Mouse (Mus musculus) stomach, embryonic 15.5 days (tissue): Measurements from ENCODE around the gene Nosip. TPM values are rescaled to one million over a fixed set of nuclear protein-coding genes. Genes with fewer than 3 reads are reported as not detected.

Source experiments
- ATAC-seq: fragments of 200-750 bp; cut with Nextera tagmentation; 2 replicates; pipeline ENCODE4 v1.8.0; 2017; ENCODE audit warnings: low read depth, moderate number of reproducible peaks, moderate TSS enrichment; ENCODE audit not compliant: insufficient read depth, low FRiP score
- H3K27ac ChIP-seq: fragments of 300-500 bp; sonication (generic); 2 replicates; pipeline ENCODE4 v1.5.1; 2015; ENCODE audit warnings: mild to moderate bottlenecking, inconsistent platforms
- H3K27me3 ChIP-seq: fragments of 300-500 bp; sonication (generic); replicated peaks from 2 replicates; pipeline ENCODE4 v1.6.1; 2015; ENCODE audit warnings: inconsistent platforms
- H3K36me3 ChIP-seq: fragments of 300-500 bp; sonication (generic); 2 replicates; pipeline ENCODE4 v1.6.1; 2015; ENCODE audit warnings: inconsistent platforms
- H3K4me1 ChIP-seq: fragments of 300-500 bp; sonication (generic); 2 replicates; pipeline ENCODE4 v1.6.1; 2015; ENCODE audit warnings: inconsistent platforms
- H3K4me2 ChIP-seq: fragments of 300-500 bp; sonication (generic); 2 replicates; pipeline ENCODE4 v1.6.1; 2015; ENCODE audit warnings: mild to moderate bottlenecking, inconsistent platforms
- H3K4me3 ChIP-seq: fragments of 300-500 bp; sonication (generic); replicated peaks from 2 replicates; pipeline ENCODE4 v1.5.1; 2015; ENCODE audit warnings: inconsistent platforms
- H3K9ac ChIP-seq: fragments of 300-500 bp; sonication (generic); 2 replicates; pipeline ENCODE4 v1.6.1; 2015; ENCODE audit warnings: inconsistent platforms
- H3K9me3 ChIP-seq: fragments of 300-500 bp; sonication (generic); 2 replicates; pipeline ENCODE4 v1.6.1; 2016; ENCODE audit warnings: inconsistent platforms
- WGBS: fragments of 180-500 bp; shearing (Covaris S2); methylation state at CpG from one replicate; pipeline ENCODE4 v1.1.7; 2015; 5-methylcytosine and 5-hydroxymethylcytosine counted together
- polyA plus RNA-seq: library from polyadenylated mRNA; unstranded; fragments of >200 nt; fragmentation: Nextera tagmentation; extraction: Ambion mirVana; gene quantifications from 2 replicates; pipeline ENCODE4 v1.2.1, GENCODE M21; 2015

Gene Nosip
- polyA plus RNA-seq, 1 experiment from 2014 or later, result 52.8 TPM

GRCm38 (mm10) chr7:45052181-45052861 lies 9.9 kb upstream of the Nosip start:
- H3K9me3 ChIP-seq, result no peaks in the 10 kb centered on the region
- no peaks in the 10 kb centered on the region for H3K27me3 ChIP-seq
- peak overlapping the region; percentile 100 for H3K27ac ChIP-seq
- ATAC-seq, result no peak
- peak overlapping the region; percentile 70 for H3K9ac ChIP-seq
- H3K4me3 ChIP-seq, result peak overlapping the region; percentile 82
- peaks cover 30% of the 10 kb centered on the region for H3K36me3 ChIP-seq
- peaks cover 17% of the 10 kb centered on the region for H3K4me1 ChIP-seq
- under 1% methylated on average over 38 of the region's 38 CpGs for WGBS
- peak overlapping the region; percentile 94 for H3K4me2 ChIP-seq

GRCm38 (mm10) chr7:45052862-45053116 lies 9.4 kb upstream of the Nosip start, which contains the start of gene Prr12:
Prr12 (minus strand) TSS chr7:45052881.
- Histone ChIP-seq H3K9me3 (no peaks in the 10 kb centered on the region), H3K4me1 (peaks cover 17% of the 10 kb centered on the region), H3K27ac (peak within 1 kb of the TSS; percentile 100), H3K27me3 (no peaks in the 10 kb centered on the region), H3K4me3 (peak within 1 kb of the TSS; percentile 82), H3K4me2 (peak within 1 kb of the TSS; percentile 94), H3K9ac (peak within 1 kb of the TSS; percentile 70), H3K36me3 (peaks cover 26% of the 10 kb centered on the region)
- no peak for ATAC-seq
- 0% methylated on average over 10 of the region's 18 CpGs for WGBS

GRCm38 (mm10) chr7:45053117-45053930 lies 8.9 kb upstream of the Nosip start:
- Histone ChIP-seq H3K9ac (peak overlapping the region; percentile 70), H3K4me1 (peaks cover 17% of the 10 kb centered on the region), H3K4me2 (peak overlapping the region; percentile 94), H3K4me3 (peak overlapping the region; percentile 82), H3K27ac (peak overlapping the region; percentile 100), H3K27me3 (no peaks in the 10 kb centered on the region), H3K9me3 (no peaks in the 10 kb centered on the region), H3K36me3 (peaks cover 20% of the 10 kb centered on the region)
- WGBS, result 1% methylated on average over 23 of the region's 59 CpGs
- ATAC-seq, result peak; percentile 27

- H3K27ac ChIP-seq, result peak overlapping the region; percentile 100
- H3K9me3 ChIP-seq, result no peaks in the 10 kb centered on the region
- under 1% methylated on average over 33 of the region's 33 CpGs for WGBS
- H3K4me3 ChIP-seq, result peak overlapping the region; percentile 82
- H3K4me1 ChIP-seq, result peaks cover 17% of the 10 kb centered on the region
- peak; percentile 94 for ATAC-seq
- peak overlapping the region; percentile 52; the same call in 1 of the 2 replicates for H3K9ac ChIP-seq
- no peaks in the 10 kb centered on the region for H3K27me3 ChIP-seq
- H3K4me2 ChIP-seq, result peak overlapping the region; percentile 94
- H3K36me3 ChIP-seq, result peaks cover 13% of the 10 kb centered on the region
These were observed 8.2 kb upstream of the Nosip start for GRCm38 (mm10) chr7:45053931-45054510.

GRCm38 (mm10) chr7:45056329-45056971 lies 5.8 kb upstream of the Nosip start:
- WGBS, result 65% methylated on average over 14 of the region's 14 CpGs
- H3K4me2 ChIP-seq, result no peak overlapping the region
- peaks cover 12% of the 10 kb centered on the region for H3K4me1 ChIP-seq
- H3K27ac ChIP-seq, result no peak overlapping the region
- no peaks in the 10 kb centered on the region for H3K9me3 ChIP-seq
- no peaks in the 10 kb centered on the region for H3K36me3 ChIP-seq
- H3K9ac ChIP-seq, result no peak overlapping the region
- H3K4me3 ChIP-seq, result no peak overlapping the region
- H3K27me3 ChIP-seq, result no peaks in the 10 kb centered on the region
- no peak for ATAC-seq

- no peak overlapping the region for H3K4me2 ChIP-seq
- H3K36me3 ChIP-seq, result no peaks in the 10 kb centered on the region
- no peak overlapping the region for H3K4me3 ChIP-seq
- no peak overlapping the region for H3K9ac ChIP-seq
- H3K27me3 ChIP-seq, result no peaks in the 10 kb centered on the region
- peaks cover 12% of the 10 kb centered on the region; the same call in 1 of the 2 replicates for H3K4me1 ChIP-seq
- no peak for ATAC-seq
- no peaks in the 10 kb centered on the region for H3K9me3 ChIP-seq
- no peak overlapping the region for H3K27ac ChIP-seq
These were observed 5.3 kb upstream of the Nosip start for GRCm38 (mm10) chr7:45056972-45057348.

GRCm38 (mm10) chr7:45058607-45059571 lies 3.3 kb upstream of the Nosip start:
- no peak for ATAC-seq
- Histone ChIP-seq H3K27ac (no peak overlapping the region), H3K9ac (no peak overlapping the region), H3K27me3 (no peaks in the 10 kb centered on the region), H3K4me1 (peaks cover 13% of the 10 kb centered on the region; the same call in 1 of the 2 replicates), H3K36me3 (0 out of 2 replicates have a peak, but pooled peaks cover 2% of the 10 kb centered on the region), H3K4me3 (no peak overlapping the region), H3K9me3 (no peaks in the 10 kb centered on the region), H3K4me2 (no peak overlapping the region)
- 78% methylated on average over 10 of the region's 10 CpGs for WGBS

GRCm38 (mm10) chr7:45060632-45061122 lies 1.6 kb upstream of the Nosip start:
- Histone ChIP-seq H3K4me3 (no peak overlapping the region), H3K4me2 (peak overlapping the region; percentile 71), H3K27me3 (no peaks in the 10 kb centered on the region), H3K9me3 (no peaks in the 10 kb centered on the region), H3K27ac (no peak overlapping the region), H3K9ac (no peak overlapping the region), H3K36me3 (0 out of 2 replicates have a peak, but pooled peaks cover 5% of the 10 kb centered on the region), H3K4me1 (peaks cover 19% of the 10 kb centered on the region; the same call in 1 of the 2 replicates)
- 78% methylated on average over 6 of the region's 6 CpGs for WGBS
- ATAC-seq, result no peak

GRCm38 (mm10) chr7:45061532-45062075 lies 625 bp upstream of the Nosip start:
- H3K4me1 ChIP-seq, result peaks cover 19% of the 10 kb centered on the region; the same call in 1 of the 2 replicates
- no peaks in the 10 kb centered on the region for H3K27me3 ChIP-seq
- H3K4me3 ChIP-seq, result peak overlapping the region; percentile 62
- WGBS, result 20% methylated on average over 10 of the region's 11 CpGs
- H3K9me3 ChIP-seq, result no peaks in the 10 kb centered on the region
- peak overlapping the region; percentile 93 for H3K27ac ChIP-seq
- H3K36me3 ChIP-seq, result 0 out of 2 replicates have a peak, but pooled peaks cover 5% of the 10 kb centered on the region
- ATAC-seq, result peak; percentile 52
- H3K4me2 ChIP-seq, result peak overlapping the region; percentile 71
- peak overlapping the region; percentile 34 for H3K9ac ChIP-seq

- ATAC-seq, result no peak
- H3K4me2 ChIP-seq, result no peak overlapping the region
- no peak overlapping the region for H3K4me3 ChIP-seq
- peaks cover 11% of the 10 kb centered on the region; the same call in 1 of the 2 replicates for H3K4me1 ChIP-seq
- no peak overlapping the region for H3K9ac ChIP-seq
- no peaks in the 10 kb centered on the region for H3K27me3 ChIP-seq
- no peak overlapping the region for H3K27ac ChIP-seq
- WGBS, result 75% methylated on average over 4 of the region's 4 CpGs
- no peaks in the 10 kb centered on the region for H3K9me3 ChIP-seq
- 0 out of 2 replicates have a peak, but pooled peaks cover 5% of the 10 kb centered on the region for H3K36me3 ChIP-seq
These were observed 5.2 kb downstream of the Nosip start for GRCm38 (mm10) chr7:45067190-45067999.
